Mouse (Mus musculus): Measurements from ENCODE around the gene Spint1. TPM values are rescaled to one million over a fixed set of nuclear protein-coding genes. Genes with fewer than 3 reads are reported as not detected.

The Spint1 gene
- polyA plus RNA-seq, 2 experiments = 0.11 to 0.13 TPM

GRCm38 (mm10) chr2:119262978-119263377 is 25.8 kb downstream of the Spint1 start:
- TF ChIP-seq CTCF (IDR thresholded peaks at IDR 0.05; ENCODE audit: low read depth) (no peak), EP300 (IDR thresholded peaks at IDR 0.05; ENCODE audit: low read depth) (no peak)
- Histone ChIP-seq H3K36me3 (replicated peaks; ENCODE audit: control insufficient read depth, insufficient read depth, low read depth) (no peaks in the 10 kb centered on the region), H3K4me1 (replicated peaks; ENCODE audit: control insufficient read depth in 2 of 2, insufficient read depth in 2 of 2, low read length in 1 of 2) (no peaks in the 10 kb centered on the region), H3K9ac (replicated peaks) (no peak overlapping the region), H3K4me3 (ENCODE audit: insufficient read depth in 1 of 2, low read depth in 2 of 2, low read length in 2 of 2) (no peak overlapping the region), H3K4me2 (ENCODE audit: low read depth) (no peak overlapping the region), H3K27me3 (ENCODE audit: control insufficient read depth, insufficient read depth, low read length) (no peaks in the 10 kb centered on the region), H3K9me3 (ENCODE audit: control insufficient read depth, low read length) (no peaks in the 10 kb centered on the region), H3K27ac (no peak overlapping the region)
- WGBS (ENCODE audit: insufficient replicate concordance) = 18% methylated on average over 8 of the region's 8 CpGs
- no peak for ATAC-seq (ENCODE audit: insufficient read depth)
- DNase-seq (ENCODE audit: low read depth in 3 of 3, low spot score in 3 of 3) = no peak

- Histone ChIP-seq H3K4me3 (ENCODE audit: insufficient read depth in 1 of 2, low read depth in 2 of 2, low read length in 2 of 2) (no peak overlapping the region), H3K9me3 (ENCODE audit: control insufficient read depth, low read length) (no peaks in the 10 kb centered on the region), H3K27me3 (ENCODE audit: control insufficient read depth, insufficient read depth, low read length) (no peaks in the 10 kb centered on the region), H3K4me1 (replicated peaks; ENCODE audit: control insufficient read depth in 2 of 2, insufficient read depth in 2 of 2, low read length in 1 of 2) (no peaks in the 10 kb centered on the region), H3K4me2 (ENCODE audit: low read depth) (no peak overlapping the region), H3K27ac (no peak overlapping the region), H3K36me3 (replicated peaks; ENCODE audit: control insufficient read depth, insufficient read depth, low read depth) (no peaks in the 10 kb centered on the region), H3K9ac (replicated peaks) (no peak overlapping the region)
- DNase-seq (ENCODE audit: low read depth in 3 of 3, low spot score in 3 of 3) = no peak
- 47% methylated on average over 5 of the region's 5 CpGs for WGBS (ENCODE audit: insufficient replicate concordance)
- ATAC-seq (ENCODE audit: insufficient read depth) = no peak
- TF ChIP-seq EP300 (IDR thresholded peaks at IDR 0.05; ENCODE audit: low read depth) = no peak
- TF ChIP-seq CTCF (IDR thresholded peaks at IDR 0.05; ENCODE audit: low read depth) = no peak
Measured at GRCm38 (mm10) chr2:119263813-119264212, 26.7 kb downstream of the Spint1 start.

GRCm38 (mm10) chr2:119270286-119270642 is 33.1 kb downstream of the Spint1 start:
- TF ChIP-seq CTCF (IDR thresholded peaks at IDR 0.05; ENCODE audit: low read depth) (no peak), EP300 (IDR thresholded peaks at IDR 0.05; ENCODE audit: low read depth) (no peak)
- no peaks in the 10 kb centered on the region for H3K36me3 ChIP-seq (replicated peaks; ENCODE audit: control insufficient read depth, insufficient read depth, low read depth)
- DNase-seq (ENCODE audit: low read depth in 3 of 3, low spot score in 3 of 3) (no peak), ATAC-seq (ENCODE audit: insufficient read depth) (no peak)
- H3K9me3 ChIP-seq (ENCODE audit: control insufficient read depth, low read length) = no peaks in the 10 kb centered on the region
- H3K9ac ChIP-seq (replicated peaks) = no peak overlapping the region
- peak overlapping the region; percentile 53; the same call in 1 of the 2 replicates for H3K4me2 ChIP-seq (ENCODE audit: low read depth)
- H3K27ac ChIP-seq = no peak overlapping the region
- WGBS (ENCODE audit: insufficient replicate concordance) = 50% methylated on average over 9 of the region's 9 CpGs
- H3K27me3 ChIP-seq (ENCODE audit: control insufficient read depth, insufficient read depth, low read length) = peaks cover 8% of the 10 kb centered on the region
- H3K4me3 ChIP-seq (ENCODE audit: insufficient read depth in 1 of 2, low read depth in 2 of 2, low read length in 2 of 2) = no peak overlapping the region
- no peaks in the 10 kb centered on the region for H3K4me1 ChIP-seq (replicated peaks; ENCODE audit: control insufficient read depth in 2 of 2, insufficient read depth in 2 of 2, low read length in 1 of 2)

GRCm38 (mm10) chr2:119270643-119271331 is 33.6 kb downstream of the Spint1 start, which contains the start of gene Rhov:
TSS of gene Rhov (minus strand) at chr2:119271272.
- H3K9me3 ChIP-seq (ENCODE audit: control insufficient read depth, low read length) = no peaks in the 10 kb centered on the region
- H3K36me3 ChIP-seq (replicated peaks; ENCODE audit: control insufficient read depth, insufficient read depth, low read depth) = no peaks in the 10 kb centered on the region
- peak within 1 kb of the TSS; percentile 22 to 31 for H3K4me3 ChIP-seq (ENCODE audit: insufficient read depth in 1 of 2, low read depth in 2 of 2, low read length in 2 of 2)
- H3K27ac ChIP-seq = no peak within 1 kb of the TSS
- TF ChIP-seq EP300 (IDR thresholded peaks at IDR 0.05; ENCODE audit: low read depth) (no peak), CTCF (IDR thresholded peaks at IDR 0.05; ENCODE audit: low read depth) (peak; percentile 38; the same call in 1 of the 2 replicates)
- DNase-seq (ENCODE audit: low read depth in 3 of 3, low spot score in 3 of 3) = peak; percentile 45 to 56 (median 47)
- no peak within 1 kb of the TSS for H3K9ac ChIP-seq (replicated peaks)
- peak within 1 kb of the TSS; percentile 53 for H3K4me2 ChIP-seq (ENCODE audit: low read depth)
- peaks cover 8% of the 10 kb centered on the region for H3K27me3 ChIP-seq (ENCODE audit: control insufficient read depth, insufficient read depth, low read length)
- ATAC-seq (ENCODE audit: insufficient read depth) = peak; percentile 56
- no peaks in the 10 kb centered on the region for H3K4me1 ChIP-seq (replicated peaks; ENCODE audit: control insufficient read depth in 2 of 2, insufficient read depth in 2 of 2, low read length in 1 of 2)
- WGBS (ENCODE audit: insufficient replicate concordance) = 1% methylated on average over 49 of the region's 49 CpGs

- TF ChIP-seq EP300 (IDR thresholded peaks at IDR 0.05; ENCODE audit: low read depth) (no peak), CTCF (IDR thresholded peaks at IDR 0.05; ENCODE audit: low read depth) (no peak)
- H3K4me2 ChIP-seq (ENCODE audit: low read depth) = no peak overlapping the region
- ATAC-seq (ENCODE audit: insufficient read depth) = no peak
- no peaks in the 10 kb centered on the region for H3K9me3 ChIP-seq (ENCODE audit: control insufficient read depth, low read length)
- H3K9ac ChIP-seq (replicated peaks) = no peak overlapping the region
- no peak overlapping the region for H3K4me3 ChIP-seq (ENCODE audit: insufficient read depth in 1 of 2, low read depth in 2 of 2, low read length in 2 of 2)
- 65% methylated on average over 1 of the region's 1 CpGs for WGBS (ENCODE audit: insufficient replicate concordance)
- H3K4me1 ChIP-seq (replicated peaks; ENCODE audit: control insufficient read depth in 2 of 2, insufficient read depth in 2 of 2, low read length in 1 of 2) = no peaks in the 10 kb centered on the region
- no peak for DNase-seq (ENCODE audit: low read depth in 3 of 3, low spot score in 3 of 3)
- no peak overlapping the region for H3K27ac ChIP-seq
- H3K36me3 ChIP-seq (replicated peaks; ENCODE audit: control insufficient read depth, insufficient read depth, low read depth) = no peaks in the 10 kb centered on the region
- H3K27me3 ChIP-seq (ENCODE audit: control insufficient read depth, insufficient read depth, low read length) = peaks cover 8% of the 10 kb centered on the region
Measured at GRCm38 (mm10) chr2:119274126-119274525, 37.0 kb downstream of the Spint1 start.
